Mouse (Mus musculus) megakaryocyte, embryonic 14.5 days (primary cell): Measurements from ENCODE around the gene Lad1. TPM values are rescaled to one million over a fixed set of nuclear protein-coding genes. Genes with fewer than 3 reads are reported as not detected.

Experiments
- H3K27me3 ChIP-seq: replicated peaks from 2 replicates; pipeline ENCODE3; 2012; ENCODE audit warnings: inconsistent platforms
- H3K36me3 ChIP-seq: replicated peaks from 2 replicates; pipeline ENCODE3; 2012; ENCODE audit warnings: low read length, inconsistent platforms, mixed read lengths
- H3K4me1 ChIP-seq: 2 replicates; pipeline ENCODE4 v1.6.1; 2012; ENCODE audit warnings: inconsistent platforms
- H3K4me3 ChIP-seq: replicated peaks from 2 replicates; pipeline ENCODE3; 2012; ENCODE audit warnings: moderate library complexity, mild to moderate bottlenecking, inconsistent platforms
- H3K9me3 ChIP-seq: 2 replicates; pipeline ENCODE4 v1.6.1; 2012; ENCODE audit warnings: inconsistent platforms
- FLI1 ChIP-seq: IDR thresholded peaks from 2 replicates; pipeline ENCODE4 v1.6.1; 2012; ENCODE audit warnings: low read length, inconsistent platforms, mixed read lengths
- GATA1 ChIP-seq: IDR thresholded peaks from 3 replicates; pipeline ENCODE4 v1.6.1; 2012; ENCODE audit warnings: mixed read lengths, low read length, inconsistent platforms, borderline replicate concordance
- polyA plus RNA-seq: library from polyadenylated mRNA; stranded (reverse); fragments of >175 nt; gene quantifications from 2 replicates; pipeline ENCODE4 v1.2.3, GENCODE M21; 2012; ENCODE audit warnings: low replicate concordance; ENCODE audit not compliant: insufficient read depth

The Lad1 gene
- polyA plus RNA-seq, 1 experiment: 0.07 TPM

GRCm38 (mm10) chr1:135820736-135821364 lies 2.5 kb downstream of the Lad1 start:
- TF ChIP-seq GATA1 (no peak), FLI1 (no peak)
- H3K9me3 ChIP-seq: 0 out of 2 replicates have a peak, but pooled peaks cover 4% of the 10 kb centered on the region
- no peaks in the 10 kb centered on the region for H3K36me3 ChIP-seq
- H3K4me3 ChIP-seq: peak overlapping the region; percentile 28
- peaks cover 94% of the 10 kb centered on the region for H3K27me3 ChIP-seq
- H3K4me1 ChIP-seq: peaks cover 13% of the 10 kb centered on the region

- TF ChIP-seq GATA1: no peak
- no peak for TF ChIP-seq FLI1
- Histone ChIP-seq H3K27me3 (peaks cover 94% of the 10 kb centered on the region), H3K9me3 (0 out of 2 replicates have a peak, but pooled peaks cover 4% of the 10 kb centered on the region), H3K36me3 (no peaks in the 10 kb centered on the region), H3K4me3 (no peak overlapping the region), H3K4me1 (peaks cover 11% of the 10 kb centered on the region)
Observed at GRCm38 (mm10) chr1:135821780-135822179, 3.4 kb downstream of the Lad1 start.

GRCm38 (mm10) chr1:135828918-135829317 lies 10.5 kb downstream of the Lad1 start:
- Histone ChIP-seq H3K4me1 (no peaks in the 10 kb centered on the region), H3K4me3 (no peak overlapping the region), H3K36me3 (no peaks in the 10 kb centered on the region), H3K9me3 (0 out of 2 replicates have a peak, but pooled peaks cover 4% of the 10 kb centered on the region), H3K27me3 (peaks cover 92% of the 10 kb centered on the region)
- TF ChIP-seq GATA1: no peak
- no peak for TF ChIP-seq FLI1

- Histone ChIP-seq H3K9me3 (no peaks in the 10 kb centered on the region), H3K4me1 (peaks cover 10% of the 10 kb centered on the region), H3K4me3 (no peak overlapping the region), H3K36me3 (no peaks in the 10 kb centered on the region), H3K27me3 (peaks cover 92% of the 10 kb centered on the region)
- TF ChIP-seq GATA1 (no peak), FLI1 (no peak)
Observed at GRCm38 (mm10) chr1:135834206-135834859, 15.9 kb downstream of the Lad1 start.

GRCm38 (mm10) chr1:135834983-135835382 lies 16.6 kb downstream of the Lad1 start:
- Histone ChIP-seq H3K9me3 (no peaks in the 10 kb centered on the region), H3K36me3 (no peaks in the 10 kb centered on the region), H3K4me1 (peaks cover 10% of the 10 kb centered on the region), H3K4me3 (no peak overlapping the region), H3K27me3 (peaks cover 87% of the 10 kb centered on the region)
- TF ChIP-seq GATA1 (no peak), FLI1 (no peak)

- Histone ChIP-seq H3K4me1 (peaks cover 19% of the 10 kb centered on the region), H3K4me3 (no peak within 1 kb of the TSS), H3K36me3 (no peaks in the 10 kb centered on the region), H3K27me3 (peaks cover 86% of the 10 kb centered on the region), H3K9me3 (no peaks in the 10 kb centered on the region)
- TF ChIP-seq FLI1 (no peak), GATA1 (no peak)
Observed at GRCm38 (mm10) chr1:135835716-135836483, 17.5 kb downstream of the Lad1 start, which contains the start of gene Tnnt2. Gene Tnnt2 (plus strand): TSS chr1:135836354.

- Histone ChIP-seq H3K4me1 (peaks cover 34% of the 10 kb centered on the region), H3K9me3 (no peaks in the 10 kb centered on the region), H3K4me3 (no peak overlapping the region), H3K27me3 (peaks cover 76% of the 10 kb centered on the region), H3K36me3 (no peaks in the 10 kb centered on the region)
- TF ChIP-seq FLI1 (no peak), GATA1 (no peak)
Observed at GRCm38 (mm10) chr1:135838626-135839025, 20.2 kb downstream of the Lad1 start.

GRCm38 (mm10) chr1:135839065-135839464 lies 20.7 kb downstream of the Lad1 start:
- Histone ChIP-seq H3K36me3 (no peaks in the 10 kb centered on the region), H3K9me3 (no peaks in the 10 kb centered on the region), H3K4me3 (no peak overlapping the region), H3K4me1 (peaks cover 38% of the 10 kb centered on the region), H3K27me3 (peaks cover 76% of the 10 kb centered on the region)
- no peak for TF ChIP-seq FLI1
- TF ChIP-seq GATA1: no peak

GRCm38 (mm10) chr1:135840675-135841395 lies 22.4 kb downstream of the Lad1 start:
- no peak for TF ChIP-seq GATA1
- no peak for TF ChIP-seq FLI1
- H3K27me3 ChIP-seq: peaks cover 67% of the 10 kb centered on the region
- no peaks in the 10 kb centered on the region for H3K9me3 ChIP-seq
- peaks cover 50% of the 10 kb centered on the region for H3K4me1 ChIP-seq
- no peaks in the 10 kb centered on the region for H3K36me3 ChIP-seq
- no peak overlapping the region for H3K4me3 ChIP-seq
